Mouse (Mus musculus): Measurements from ENCODE around the gene Tmem269.
A peak's percentile ranks its signal among the peaks of the same experiment; 100 is the strongest.

Tmem269 gene

GRCm38 (mm10) chr4:119234348-119234747 lies 16.3 kb upstream of the Tmem269 start:
- DNase-seq (ENCODE audit: low read depth): no peak

DNA sequence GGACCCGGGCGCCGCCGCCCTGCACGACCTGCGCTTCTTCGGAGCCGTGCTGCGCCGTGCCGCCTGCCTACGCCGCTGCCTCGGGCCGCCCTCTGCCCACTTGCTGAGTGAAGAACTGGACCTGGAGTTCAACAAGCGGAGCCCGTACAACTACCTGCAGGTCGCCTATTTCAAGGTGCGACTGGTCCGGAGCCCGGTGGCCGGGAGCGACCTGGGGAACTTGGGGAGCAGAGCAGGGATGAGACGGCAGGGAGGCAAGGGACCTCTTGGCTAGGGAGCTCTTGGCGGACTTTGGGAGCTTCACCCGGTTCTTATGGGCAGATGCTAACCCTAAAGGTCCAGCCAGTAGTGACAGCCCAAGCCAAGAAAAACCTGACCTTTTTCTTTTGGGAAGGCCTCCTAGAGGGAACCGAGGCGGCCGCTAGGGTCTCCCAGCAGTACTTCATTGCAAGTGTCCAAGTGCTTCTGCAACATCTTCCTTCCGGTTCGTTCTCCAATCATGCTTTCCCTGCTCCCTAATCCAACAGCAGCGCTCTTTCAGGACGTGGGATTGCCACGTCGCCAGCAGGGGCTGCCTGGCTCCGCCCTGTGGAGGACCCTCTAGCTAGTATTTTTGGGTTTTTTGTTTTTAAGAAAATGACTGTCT lies 15.4 kb upstream of the Tmem269 start:
- no peak for DNase-seq (ENCODE audit: low read depth)

GRCm38 (mm10) chr4:119232410-119233255 lies 14.6 kb upstream of the Tmem269 start, which contains the start of the genes AU022252 and P3h1:
Gene AU022252, minus strand, starts transcription at chr4:119232712.
Gene P3h1, plus strand, starts transcription at chr4:119232915.
- DNase-seq (ENCODE audit: low read depth): peak; percentile 100

GRCm38 (mm10) chr4:119226751-119227150 lies 8.7 kb upstream of the Tmem269 start:
- no peak for DNase-seq (ENCODE audit: low read depth)

GRCm38 (mm10) chr4:119225719-119226118 lies 7.7 kb upstream of the Tmem269 start:
- no peak for DNase-seq (ENCODE audit: low read depth)

DNA sequence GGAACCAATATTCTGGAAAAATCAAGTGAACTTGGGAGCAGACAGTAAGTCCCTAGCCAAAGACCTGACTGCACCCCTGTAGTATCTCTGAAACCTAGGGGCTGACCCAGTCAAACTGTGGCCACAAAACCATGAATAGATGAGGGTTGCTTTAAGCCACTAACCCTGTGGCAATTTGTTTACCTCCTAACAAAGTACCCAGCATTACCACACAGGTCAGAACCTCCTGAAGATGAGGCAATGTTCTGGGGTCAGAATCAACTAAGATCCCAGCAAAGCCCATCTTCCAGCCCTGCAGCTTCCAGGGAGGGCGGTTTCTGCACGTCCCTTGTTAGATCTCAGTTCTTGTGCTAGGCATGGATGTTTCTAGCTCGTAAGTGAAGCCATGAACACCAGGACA lies 6.5 kb upstream of the Tmem269 start:
- DNase-seq (ENCODE audit: low read depth): no peak

DNA sequence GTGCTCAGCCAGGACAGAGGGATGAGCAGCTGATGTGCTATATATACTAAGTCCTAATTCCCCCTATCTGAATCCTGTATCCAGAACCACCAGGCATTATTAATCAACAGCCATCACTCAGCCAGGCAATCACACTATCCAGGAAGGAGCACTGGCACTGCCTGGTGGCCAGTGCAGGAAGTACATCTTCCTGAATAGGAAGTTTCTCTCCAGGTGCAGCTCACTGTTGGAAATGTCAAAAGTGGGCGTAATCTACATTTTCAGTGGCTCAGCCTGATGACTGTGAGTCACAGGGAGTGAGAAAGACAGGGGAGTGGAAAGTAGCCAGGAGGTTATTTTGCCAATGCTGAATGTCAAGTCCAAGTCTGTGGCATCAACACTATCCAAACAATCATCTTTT lies 5.7 kb upstream of the Tmem269 start:
- DNase-seq (ENCODE audit: low read depth): peak; percentile 58

DNA sequence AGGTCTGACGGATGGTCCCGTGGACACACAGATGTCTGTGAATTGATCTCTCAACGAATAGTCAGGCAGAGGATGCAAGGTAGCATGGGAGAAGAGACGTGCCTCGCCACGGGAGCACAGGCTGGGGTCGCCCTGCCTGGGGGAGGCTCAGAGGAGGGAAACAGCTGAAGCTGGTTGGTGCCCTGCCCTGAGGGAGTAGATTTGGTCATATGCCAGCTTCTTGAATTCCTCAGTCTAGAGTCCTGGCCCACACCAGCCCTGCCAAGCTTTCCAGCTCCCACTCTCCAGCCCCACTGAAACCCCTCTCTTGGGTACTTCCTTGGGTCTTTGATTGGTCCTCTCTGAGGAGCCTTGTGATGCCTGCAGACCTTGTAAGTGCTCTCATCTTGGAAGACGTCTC lies 1.4 kb downstream of the Tmem269 start:
- no peak for DNase-seq (ENCODE audit: low read depth)

GRCm38 (mm10) chr4:119204672-119205071 lies 13.3 kb downstream of the Tmem269 start:
- no peak for DNase-seq (ENCODE audit: low read depth)

DNA sequence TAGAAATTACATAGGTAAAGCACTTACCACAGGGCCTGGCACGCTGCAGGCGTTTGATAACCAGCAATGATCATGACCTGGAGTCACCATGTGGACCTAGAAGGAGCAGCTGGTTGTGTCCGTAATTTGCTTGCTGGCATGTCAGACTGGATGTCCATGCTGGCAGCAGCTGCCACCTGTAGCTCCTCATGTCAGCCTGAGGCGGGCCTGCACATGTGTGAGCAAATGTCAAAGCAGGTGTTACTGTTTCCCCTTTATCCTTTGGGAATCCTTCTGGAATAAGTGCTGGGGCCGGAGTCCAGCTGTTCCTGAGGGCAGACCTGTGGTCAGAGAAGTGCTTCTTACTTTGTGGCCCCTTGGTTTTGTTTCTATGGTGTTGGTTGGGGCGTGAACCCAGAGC lies 19.9 kb downstream of the Tmem269 start:
- DNase-seq (ENCODE audit: low read depth): no peak

DNA sequence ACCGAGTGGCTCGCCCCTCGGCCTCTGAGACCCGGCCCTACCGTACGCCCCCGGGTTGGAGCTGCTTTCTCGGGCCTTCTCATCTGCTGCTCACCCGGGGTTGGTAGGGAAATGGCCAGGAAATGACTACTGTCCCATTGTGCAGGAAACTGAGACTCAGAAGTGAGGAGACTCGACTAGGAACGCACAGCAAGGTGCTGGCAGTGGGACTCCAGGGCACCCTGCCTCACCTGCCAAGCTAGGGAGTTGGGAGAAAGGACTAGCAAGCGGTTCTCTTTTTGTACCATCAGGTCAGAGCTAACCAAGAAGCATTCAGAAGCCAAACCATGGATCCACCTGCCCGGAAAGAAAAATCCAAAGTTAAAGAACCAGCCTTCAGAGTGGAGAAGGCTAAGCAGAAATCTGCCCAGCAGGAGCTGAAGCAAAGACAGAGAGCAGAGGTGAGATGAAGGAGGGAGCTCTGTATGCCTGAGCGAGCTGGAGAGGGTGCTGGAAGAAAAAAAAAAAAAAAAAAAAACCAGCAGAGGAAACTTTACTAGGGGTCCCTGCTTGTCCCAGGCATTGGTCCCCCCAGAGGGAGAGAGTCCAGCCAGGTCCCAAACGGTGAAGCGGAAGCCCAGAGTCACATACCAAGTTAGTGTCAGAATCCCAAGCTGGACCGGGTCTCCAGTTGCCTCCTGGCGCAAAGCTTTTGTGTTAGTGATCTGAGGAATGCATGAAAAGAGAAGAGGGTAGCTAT lies 22.3 kb downstream of the Tmem269 start:
- no peak for DNase-seq (ENCODE audit: low read depth)

DNA sequence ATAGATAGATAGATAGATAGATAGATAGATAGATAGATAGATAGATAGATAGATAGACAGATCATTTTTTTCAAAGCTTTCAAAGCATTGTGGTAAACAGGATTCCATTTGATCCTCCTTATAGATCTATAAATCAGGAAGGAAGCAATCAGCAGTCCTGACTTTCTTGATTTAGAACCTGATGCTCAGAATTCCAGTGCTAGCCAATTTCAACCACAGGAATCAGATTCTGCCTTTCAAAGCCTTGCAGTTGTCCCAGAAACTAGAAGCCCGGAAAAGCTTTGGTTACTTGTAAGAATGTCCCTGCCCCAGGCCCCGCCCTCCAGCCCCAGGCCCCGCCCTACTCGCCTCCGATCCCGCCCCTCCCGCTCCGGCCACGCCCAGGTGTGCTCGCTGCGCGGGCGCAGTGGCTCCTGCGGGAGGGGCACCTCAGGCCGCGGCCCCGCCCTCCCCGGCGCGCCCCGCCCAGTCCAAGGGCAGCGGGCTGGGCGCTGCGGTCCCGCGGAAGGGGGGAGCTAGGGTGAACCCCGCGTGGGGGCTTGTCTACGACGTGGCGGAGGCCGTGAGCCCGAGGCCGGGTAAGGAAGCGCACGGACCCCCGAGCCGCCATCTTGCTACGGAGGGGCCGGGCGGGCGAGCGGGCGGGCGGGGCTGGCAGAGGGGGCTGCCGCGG lies 23.0 kb downstream of the Tmem269 start, which contains the start of gene Svbp:
TSS of gene Svbp (plus strand) at position 398 of the 673 bp plus-strand sequence.
- DNase-seq (ENCODE audit: low read depth): peak; percentile 79

GRCm38 (mm10) chr4:119192757-119193156 lies 25.3 kb downstream of the Tmem269 start:
- DNase-seq (ENCODE audit: low read depth): no peak

- DNase-seq (ENCODE audit: low read depth): no peak
Observed at GRCm38 (mm10) chr4:119191273-119191672, 26.7 kb downstream of the Tmem269 start.

- no peak for DNase-seq (ENCODE audit: low read depth)
Observed at GRCm38 (mm10) chr4:119190618-119191017, 27.4 kb downstream of the Tmem269 start.

DNA sequence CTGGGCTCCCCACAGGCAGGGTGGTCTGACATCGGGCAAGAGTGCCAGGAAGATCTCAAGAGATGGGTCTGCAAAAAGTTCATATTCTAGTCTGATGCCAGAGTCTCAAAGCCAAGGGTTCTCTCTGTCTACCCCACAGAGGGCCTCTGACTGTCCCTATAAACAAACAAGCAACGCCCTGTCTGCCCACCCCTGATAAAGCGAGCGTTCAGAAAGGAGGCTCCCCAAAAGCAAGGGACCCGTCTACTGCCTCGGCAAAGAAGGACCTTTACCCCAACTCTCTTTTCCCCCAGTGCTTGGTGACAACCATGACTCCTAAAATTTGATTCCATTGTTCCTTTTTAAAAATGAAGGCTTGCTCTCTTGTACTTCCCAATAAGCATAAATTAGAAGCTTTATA lies 28.2 kb downstream of the Tmem269 start, which contains the start of gene Ermap:
TSS of gene Ermap (minus strand) at position 148 of the 400 bp plus-strand sequence.
- no peak for DNase-seq (ENCODE audit: low read depth)

GRCm38 (mm10) chr4:119189392-119189791 lies 28.6 kb downstream of the Tmem269 start:
- DNase-seq (ENCODE audit: low read depth): no peak

DNA sequence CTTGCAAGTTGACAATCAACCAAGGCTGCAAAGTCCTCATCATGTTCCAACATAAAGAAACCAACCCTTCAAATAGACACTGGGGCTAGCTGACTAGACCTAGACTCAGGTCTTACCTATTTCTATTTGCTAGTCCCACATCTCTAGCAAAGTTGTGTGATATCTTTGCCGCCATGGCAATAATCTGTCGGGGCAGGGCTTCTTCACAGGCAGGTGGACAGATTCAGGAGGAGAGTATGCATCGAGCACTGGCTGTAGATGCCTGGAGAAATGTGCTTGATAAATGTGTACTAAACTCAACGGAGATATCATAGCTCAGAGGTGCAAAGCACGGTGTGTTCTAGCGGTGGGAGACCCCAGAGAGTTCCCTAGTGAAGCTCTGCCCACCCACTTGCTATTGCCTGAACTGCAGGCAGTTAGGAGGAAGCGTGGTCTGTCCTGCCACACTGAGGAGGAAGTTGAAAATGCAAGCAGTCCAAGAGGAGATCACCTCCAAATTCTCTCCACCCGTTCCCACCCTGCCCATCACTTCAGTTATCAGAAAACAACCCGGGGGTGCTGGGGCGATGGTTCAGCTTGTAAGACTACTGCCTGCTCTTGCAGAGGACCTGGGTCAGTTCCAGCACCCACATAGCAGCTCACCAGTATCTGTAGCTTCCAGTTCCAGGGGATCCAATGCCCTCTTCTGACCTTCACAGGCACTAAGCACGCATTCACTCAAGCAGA lies 29.8 kb downstream of the Tmem269 start:
- no peak for DNase-seq (ENCODE audit: low read depth)

- DNase-seq (ENCODE audit: low read depth): no peak
Observed at GRCm38 (mm10) chr4:119185771-119186170, 32.2 kb downstream of the Tmem269 start.

DNA sequence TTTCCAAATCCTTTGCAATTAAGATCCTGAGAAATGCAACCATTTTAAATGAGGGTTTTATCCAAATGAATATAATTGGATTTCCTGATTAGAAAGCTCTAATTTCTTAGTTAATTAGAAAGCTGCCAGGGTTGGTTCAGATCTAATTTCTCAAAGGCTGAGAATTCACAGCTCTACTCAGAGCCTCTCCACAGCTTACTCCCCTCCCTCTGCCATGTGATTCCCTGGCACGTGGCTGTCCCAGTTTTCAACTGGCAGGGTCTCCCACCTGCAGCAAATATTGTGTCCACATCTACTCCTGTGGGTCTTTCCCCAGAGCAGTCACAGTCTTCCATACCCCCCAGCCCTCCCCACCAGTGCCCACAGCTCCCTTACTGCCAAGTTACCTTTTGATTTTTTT lies 34.5 kb downstream of the Tmem269 start:
- no peak for DNase-seq (ENCODE audit: low read depth)

DNA sequence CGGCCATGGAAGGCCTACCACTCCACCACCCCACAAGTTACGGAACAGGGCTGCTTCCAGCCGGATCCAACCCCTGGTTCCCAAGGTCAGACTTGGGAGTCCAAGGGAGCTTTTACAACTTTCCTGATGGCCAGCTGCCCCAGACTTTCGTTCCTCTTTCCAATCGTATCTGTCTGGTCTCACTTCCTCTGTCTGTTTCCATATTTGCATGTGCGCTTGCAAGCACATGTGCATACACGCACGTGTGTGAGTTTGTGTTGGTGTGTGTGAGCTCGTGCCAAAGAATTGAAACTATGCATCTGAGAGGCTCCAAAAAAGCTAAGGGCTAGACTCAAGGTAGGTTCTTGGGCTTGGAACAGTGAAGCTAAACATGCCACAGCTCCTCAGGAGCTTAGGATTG lies 36.6 kb downstream of the Tmem269 start:
- DNase-seq (ENCODE audit: low read depth): no peak

Measured in c-Kit-positive CD71-negative TER-119-negative erythroid progenitor cells, embryonic 14.5 days (primary cell).